Mouse (Mus musculus): Measurements from ENCODE around the gene Gprasp1.
"Not testable (repeated sequence)": the region's sequence is repeated elsewhere in the genome, so short reads cannot be mapped to it uniquely, and the experiment has no call there.

Gene Gprasp1

DNA sequence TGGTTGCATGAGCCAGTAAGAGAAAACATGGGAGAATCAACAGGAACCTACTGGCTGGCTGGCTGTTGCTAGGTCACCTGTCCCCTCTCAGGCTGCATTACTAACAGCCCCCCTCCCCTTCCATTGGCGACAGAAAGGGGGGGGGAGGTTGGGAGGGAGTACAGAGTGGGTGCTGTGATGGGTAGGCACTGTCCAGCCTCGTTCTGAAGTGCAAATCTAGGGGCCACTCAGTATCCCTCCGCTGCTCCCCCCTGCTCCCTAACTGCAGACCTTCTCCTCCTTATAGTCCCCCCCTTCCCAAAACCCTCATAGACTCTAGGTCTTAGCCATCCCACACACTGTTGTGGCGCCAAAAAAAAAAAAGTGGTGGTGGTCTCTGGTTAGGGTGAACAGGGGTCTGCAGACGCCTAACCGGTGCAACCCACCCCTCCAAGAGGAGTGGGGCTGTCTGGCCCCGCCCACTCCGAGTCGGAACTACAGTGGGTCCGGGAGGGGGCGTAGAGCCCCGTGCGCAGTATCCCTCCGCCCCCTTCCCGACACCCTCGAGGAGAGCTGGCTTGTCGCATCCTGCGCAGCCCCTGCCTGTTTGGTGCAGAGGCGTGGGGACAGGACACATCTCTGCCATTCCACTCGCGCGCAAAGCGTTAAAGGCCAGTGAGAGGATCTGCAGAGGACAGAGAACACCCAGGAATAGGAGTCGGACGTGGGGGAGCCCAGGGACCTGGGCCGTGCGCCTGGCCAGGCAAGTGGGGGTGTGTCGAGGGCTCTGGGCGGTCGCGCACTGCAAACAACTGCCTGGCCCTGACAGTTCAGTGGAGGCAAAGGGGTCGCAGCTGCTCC lies 96.2 kb downstream of the Gprasp1 start, which contains the start of gene Gprasp2:
Gprasp2 (plus strand) TSS at position 514 of the 840 bp plus-strand sequence.
- not testable (repeated sequence) for DNase-seq

GRCm38 (mm10) chrX:135839397-135840391 lies 97.2 kb downstream of the Gprasp1 start:
- peak; percentile 9 to 31 for DNase-seq
